Mouse (Mus musculus): Measurements from ENCODE around the gene Mkrn3.

DNA sequence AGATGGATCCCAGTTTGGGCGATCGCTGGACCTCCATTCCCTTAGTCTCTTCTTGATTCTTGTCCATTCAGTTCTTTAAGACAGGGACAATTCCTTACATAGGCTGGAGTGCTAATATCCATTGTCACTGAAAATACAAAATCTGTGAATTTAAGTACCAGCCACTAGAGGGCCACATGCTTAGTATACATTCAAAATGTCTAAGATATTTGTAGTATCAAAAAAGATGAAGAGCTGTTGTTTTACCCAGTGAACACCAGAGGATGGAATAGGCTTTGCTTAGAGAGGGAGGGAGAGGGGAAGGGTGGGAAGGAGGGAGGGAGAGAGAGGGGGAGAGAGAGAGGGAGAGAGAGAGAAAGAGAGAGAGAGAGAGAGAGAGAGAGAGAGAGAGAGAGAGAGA, 16.5 kb upstream of the Mkrn3 start:
- TF ChIP-seq POLR2A (IDR thresholded peaks at IDR 0.05; ENCODE audit: control insufficient read depth, low read depth, low read length) (no peak), CTCF (IDR thresholded peaks at IDR 0.05; ENCODE audit: control insufficient read depth, insufficient read depth, insufficient replicate concordance, low read depth, low read length) (no peak)

All from testis, adult 2 months (tissue).